Mouse (Mus musculus): ENCODE data around the gene C130050O18Rik.

DNA sequence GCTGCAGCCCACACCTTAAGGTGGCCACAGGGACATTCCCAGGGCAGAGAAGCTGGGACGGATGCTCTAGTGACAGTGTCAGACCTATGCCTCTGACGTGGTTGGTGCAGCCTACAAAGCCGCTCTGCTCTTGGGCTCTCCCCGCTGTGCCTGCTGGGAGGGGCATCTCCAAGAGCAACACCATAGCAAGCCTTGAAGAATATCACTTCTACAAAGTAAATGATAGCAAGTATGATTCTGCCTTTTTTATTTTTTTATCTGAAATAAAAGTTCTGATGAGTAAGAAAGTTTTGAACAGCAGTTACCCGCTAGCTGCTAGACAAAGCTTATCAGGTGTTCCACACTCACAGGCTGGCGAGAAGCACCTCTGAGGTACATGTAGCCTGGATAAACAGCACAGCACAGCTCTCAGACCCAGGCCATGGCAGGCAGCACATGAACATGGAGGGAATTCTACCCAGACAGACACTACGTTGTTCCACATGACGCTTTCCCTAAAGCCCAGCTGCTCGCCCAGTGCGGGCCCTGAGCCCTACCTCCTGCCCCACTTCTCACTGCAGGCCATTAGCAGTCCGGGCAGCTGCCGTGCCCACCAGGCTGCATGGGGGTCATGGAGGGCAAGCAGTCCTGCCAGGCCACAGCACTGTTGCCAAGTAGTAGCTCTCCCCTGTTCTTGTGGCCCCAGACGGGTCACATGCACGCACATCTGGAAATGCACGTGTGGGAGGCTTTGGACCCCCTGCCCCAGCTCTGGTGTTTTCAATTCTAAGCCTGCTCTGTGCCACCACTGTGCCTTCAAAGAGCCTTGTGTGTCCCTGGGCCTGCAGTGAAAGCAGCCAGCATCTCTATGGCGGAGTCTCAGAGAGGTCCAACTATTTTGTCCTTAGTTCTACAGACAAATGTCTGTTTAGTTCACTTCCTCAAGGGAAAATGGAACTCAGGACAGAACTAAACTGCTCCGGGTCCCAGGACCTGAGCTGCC is 16.1 kb upstream of the C130050O18Rik start:
- TF ChIP-seq POLR2A (IDR thresholded peaks at IDR 0.05; ENCODE audit: extremely low read depth, insufficient read depth, low read length) (no peak), CTCF (IDR thresholded peaks at IDR 0.05; ENCODE audit: extremely low read depth, insufficient read depth, low read length) (no peak)
